Mouse (Mus musculus) megakaryocyte, embryonic 14.5 days (primary cell): ENCODE data around the gene Ascl1. TPM values are rescaled to one million over a fixed set of nuclear protein-coding genes. Genes with fewer than 3 reads are reported as not detected.

Experiments used
- H3K27me3 ChIP-seq: replicated peaks from 2 replicates; pipeline ENCODE3; 2012; ENCODE audit warnings: inconsistent platforms
- H3K36me3 ChIP-seq: replicated peaks from 2 replicates; pipeline ENCODE3; 2012; ENCODE audit warnings: low read length, inconsistent platforms, mixed read lengths
- H3K4me1 ChIP-seq: 2 replicates; pipeline ENCODE4 v1.6.1; 2012; ENCODE audit warnings: inconsistent platforms
- H3K4me3 ChIP-seq: replicated peaks from 2 replicates; pipeline ENCODE3; 2012; ENCODE audit warnings: moderate library complexity, mild to moderate bottlenecking, inconsistent platforms
- H3K9me3 ChIP-seq: 2 replicates; pipeline ENCODE4 v1.6.1; 2012; ENCODE audit warnings: inconsistent platforms
- FLI1 ChIP-seq: IDR thresholded peaks from 2 replicates; pipeline ENCODE4 v1.6.1; 2012; ENCODE audit warnings: low read length, inconsistent platforms, mixed read lengths
- GATA1 ChIP-seq: IDR thresholded peaks from 3 replicates; pipeline ENCODE4 v1.6.1; 2012; ENCODE audit warnings: mixed read lengths, low read length, inconsistent platforms, borderline replicate concordance
- polyA plus RNA-seq: library from polyadenylated mRNA; stranded (reverse); fragments of >175 nt; gene quantifications from 2 replicates; pipeline ENCODE4 v1.2.3, GENCODE M21; 2012; ENCODE audit warnings: low replicate concordance; ENCODE audit not compliant: insufficient read depth

The Ascl1 gene
- not detected in 2 replicates for polyA plus RNA-seq

GRCm38 (mm10) chr10:87493576-87493975 lies at the start of gene Ascl1:
Ascl1 (minus strand) TSS chr10:87493660.
- H3K9me3 ChIP-seq = peaks cover 5% of the 10 kb centered on the region; the same call in 1 of the 2 replicates
- H3K4me1 ChIP-seq = peaks cover 12% of the 10 kb centered on the region
- peaks cover 70% of the 10 kb centered on the region for H3K27me3 ChIP-seq
- H3K4me3 ChIP-seq = peak within 1 kb of the TSS; percentile 84
- no peak for TF ChIP-seq GATA1
- no peak for TF ChIP-seq FLI1
- no peaks in the 10 kb centered on the region for H3K36me3 ChIP-seq

- H3K27me3 ChIP-seq = no peaks in the 10 kb centered on the region
- no peak overlapping the region for H3K4me3 ChIP-seq
- no peaks in the 10 kb centered on the region for H3K36me3 ChIP-seq
- no peak for TF ChIP-seq GATA1
- H3K9me3 ChIP-seq = no peaks in the 10 kb centered on the region
- H3K4me1 ChIP-seq = no peaks in the 10 kb centered on the region
Measured at GRCm38 (mm10) chr10:87534172-87534571, 40.7 kb upstream of the Ascl1 start.

- TF ChIP-seq GATA1 (no peak), FLI1 (no peak)
- Histone ChIP-seq H3K4me1 (no peaks in the 10 kb centered on the region), H3K9me3 (peaks cover 6% of the 10 kb centered on the region; the same call in 1 of the 2 replicates), H3K27me3 (no peaks in the 10 kb centered on the region), H3K36me3 (no peaks in the 10 kb centered on the region), H3K4me3 (no peak within 1 kb of the TSS)
Measured at GRCm38 (mm10) chr10:87521646-87522045, 28.2 kb upstream of the Ascl1 start, which contains the start of gene Pah. Pah (plus strand) TSS chr10:87521795.

- no peaks in the 10 kb centered on the region for H3K27me3 ChIP-seq
- no peaks in the 10 kb centered on the region for H3K4me1 ChIP-seq
- no peak overlapping the region for H3K4me3 ChIP-seq
- H3K9me3 ChIP-seq = peaks cover 9% of the 10 kb centered on the region; the same call in 1 of the 2 replicates
- H3K36me3 ChIP-seq = no peaks in the 10 kb centered on the region
- no peak for TF ChIP-seq GATA1
- no peak for TF ChIP-seq FLI1
Measured at GRCm38 (mm10) chr10:87520401-87521116, 27.1 kb upstream of the Ascl1 start.

GRCm38 (mm10) chr10:87518585-87518984 lies 25.1 kb upstream of the Ascl1 start:
- TF ChIP-seq GATA1 (no peak), FLI1 (no peak)

GRCm38 (mm10) chr10:87513052-87513451 lies 19.6 kb upstream of the Ascl1 start:
- Histone ChIP-seq H3K36me3 (no peaks in the 10 kb centered on the region), H3K4me3 (peak overlapping the region; percentile 1), H3K27me3 (no peaks in the 10 kb centered on the region), H3K4me1 (no peaks in the 10 kb centered on the region), H3K9me3 (0 out of 2 replicates have a peak, but pooled peaks cover 3% of the 10 kb centered on the region)
- TF ChIP-seq GATA1 (no peak), FLI1 (no peak)

More at GRCm38 (mm10) chr10:87518585-87518984, 25.1 kb upstream of the Ascl1 start:
- Histone ChIP-seq H3K36me3 (no peaks in the 10 kb centered on the region), H3K27me3 (no peaks in the 10 kb centered on the region), H3K4me1 (no peaks in the 10 kb centered on the region), H3K4me3 (no peak overlapping the region), H3K9me3 (peaks cover 9% of the 10 kb centered on the region; the same call in 1 of the 2 replicates)

GRCm38 (mm10) chr10:87508581-87508980 lies 15.1 kb upstream of the Ascl1 start:
- Histone ChIP-seq H3K4me1 (0 out of 2 replicates have a peak, but pooled peaks cover 3% of the 10 kb centered on the region), H3K36me3 (no peaks in the 10 kb centered on the region), H3K9me3 (no peaks in the 10 kb centered on the region), H3K4me3 (no peak overlapping the region), H3K27me3 (no peaks in the 10 kb centered on the region)
- no peak for TF ChIP-seq GATA1
- TF ChIP-seq FLI1 = no peak

- no peak overlapping the region for H3K4me3 ChIP-seq
- H3K27me3 ChIP-seq = peaks cover 16% of the 10 kb centered on the region
- no peaks in the 10 kb centered on the region for H3K36me3 ChIP-seq
- no peaks in the 10 kb centered on the region for H3K9me3 ChIP-seq
- 0 out of 2 replicates have a peak, but pooled peaks cover 3% of the 10 kb centered on the region for H3K4me1 ChIP-seq
- TF ChIP-seq GATA1 = no peak
- no peak for TF ChIP-seq FLI1
Measured at GRCm38 (mm10) chr10:87503946-87504345, 10.5 kb upstream of the Ascl1 start.

- no peak overlapping the region for H3K4me3 ChIP-seq
- peaks cover 18% of the 10 kb centered on the region for H3K27me3 ChIP-seq
- H3K9me3 ChIP-seq = 0 out of 2 replicates have a peak, but pooled peaks cover 5% of the 10 kb centered on the region
- H3K4me1 ChIP-seq = 0 out of 2 replicates have a peak, but pooled peaks cover 3% of the 10 kb centered on the region
- H3K36me3 ChIP-seq = no peaks in the 10 kb centered on the region
- TF ChIP-seq FLI1 (no peak), GATA1 (no peak)
Measured at GRCm38 (mm10) chr10:87502283-87502682, 8.8 kb upstream of the Ascl1 start.

- Histone ChIP-seq H3K36me3 (no peaks in the 10 kb centered on the region), H3K27me3 (peaks cover 20% of the 10 kb centered on the region), H3K4me1 (0 out of 2 replicates have a peak, but pooled peaks cover 3% of the 10 kb centered on the region), H3K9me3 (0 out of 2 replicates have a peak, but pooled peaks cover 5% of the 10 kb centered on the region), H3K4me3 (no peak overlapping the region)
- TF ChIP-seq FLI1 (no peak), GATA1 (no peak)
Measured at GRCm38 (mm10) chr10:87501659-87502042, 8.2 kb upstream of the Ascl1 start.
